Mouse (Mus musculus): ENCODE data around the gene Gpr35. TPM values are rescaled to one million over a fixed set of nuclear protein-coding genes. Genes with fewer than 3 reads are reported as not detected.

Gpr35 gene
- total and polyA plus RNA-seq, 3 experiments, result 0.21 to 1.7 (median 0.44) TPM

DNA sequence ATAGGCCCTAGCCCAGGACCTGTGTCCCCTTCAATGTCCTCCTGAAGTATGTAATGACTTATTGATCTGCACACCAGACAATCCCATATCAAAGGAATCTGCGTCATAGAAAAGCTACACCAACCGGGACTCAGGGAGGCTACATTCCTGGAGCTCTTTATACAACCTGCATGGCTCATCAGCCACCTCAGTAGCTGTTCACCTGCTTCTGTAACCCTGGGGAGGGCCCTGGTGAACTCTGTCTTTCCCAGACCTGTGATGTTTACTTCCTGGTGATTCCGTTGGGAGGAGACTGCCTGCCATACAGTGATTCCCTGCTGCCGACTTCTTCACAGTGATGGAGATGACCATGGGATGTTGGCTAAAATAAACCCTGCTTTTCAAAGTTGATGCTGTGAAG, 38.2 kb downstream of the Gpr35 start:
- TF ChIP-seq CHD1 (IDR thresholded peaks at IDR 0.05; ENCODE audit: low read depth, low read length), result no peak
- TF ChIP-seq EP300 (IDR thresholded peaks at IDR 0.05; ENCODE audit: low read length), result no peak
- no peak for TF ChIP-seq JUN (IDR thresholded peaks at IDR 0.05; ENCODE audit: insufficient read depth, low read depth, low read length)
- TF ChIP-seq ZNF384 (IDR thresholded peaks at IDR 0.05; ENCODE audit: low read depth, low read length), result no peak
- TF ChIP-seq MAZ (IDR thresholded peaks at IDR 0.05; ENCODE audit: low read depth, low read length), result no peak
- no peak for TF ChIP-seq CHD2 (IDR thresholded peaks at IDR 0.05; ENCODE audit: low read length)
- TF ChIP-seq KAT2A (IDR thresholded peaks at IDR 0.05; ENCODE audit: insufficient replicate concordance, low read length), result no peak
- no peak for TF ChIP-seq CTCF (conservative IDR thresholded peaks at IDR 0.05 in 1 of 2, IDR thresholded peaks at IDR 0.05 in 1 of 2; ENCODE audit: low read depth in 2 of 2, low read length in 2 of 2)
- TF ChIP-seq MEF2A (IDR thresholded peaks at IDR 0.05; ENCODE audit: borderline replicate concordance, low read depth, low read length), result no peak
- TF ChIP-seq IRF4 (IDR thresholded peaks at IDR 0.05; ENCODE audit: low read depth, low read length), result no peak
- no peak for TF ChIP-seq POLR2A (IDR thresholded peaks at IDR 0.05; ENCODE audit: low read depth, low read length)
- TF ChIP-seq E2F4 (IDR thresholded peaks at IDR 0.05; ENCODE audit: insufficient replicate concordance, low read depth, low read length), result no peak
- no peak for TF ChIP-seq UBTF (IDR thresholded peaks at IDR 0.05; ENCODE audit: low read depth, low read length)
- no peak for TF ChIP-seq JUND (conservative IDR thresholded peaks at IDR 0.05; ENCODE audit: low read depth, low read length)
- TF ChIP-seq ZKSCAN1 (IDR thresholded peaks at IDR 0.05; ENCODE audit: borderline replicate concordance, low read depth, low read length), result no peak
- no peak for TF ChIP-seq NELFE (IDR thresholded peaks at IDR 0.05; ENCODE audit: low read depth, low read length)
- TF ChIP-seq MYC (IDR thresholded peaks at IDR 0.05; ENCODE audit: low read depth, low read length), result no peak
- no peak for TF ChIP-seq SIN3A (IDR thresholded peaks at IDR 0.05; ENCODE audit: low read length)
- TF ChIP-seq GABPA (IDR thresholded peaks at IDR 0.05; ENCODE audit: insufficient replicate concordance, low read depth, low read length), result no peak
- no peak for TF ChIP-seq ELF1 (IDR thresholded peaks at IDR 0.05; ENCODE audit: low read depth, low read length)
- H3K9ac ChIP-seq (ENCODE audit: insufficient read depth, low read depth), result no peak overlapping the region
- no peak overlapping the region for H3K4me2 ChIP-seq (ENCODE audit: insufficient read depth, low read depth, poor library complexity, severe bottlenecking)
- no peak for DNase-seq (ENCODE audit: extremely low read depth)
- H3K4me1 ChIP-seq (ENCODE audit: control insufficient read depth in 1 of 2, insufficient read depth in 2 of 2), result peaks cover 13 to 36% of the 10 kb centered on the region in 2 experiments
- no peaks in the 10 kb centered on the region for H3K79me2 ChIP-seq (replicated peaks; ENCODE audit: control insufficient read depth, extremely low read depth, insufficient read depth, poor library complexity, severe bottlenecking)
- in situ Hi-C loops (cut with MboI; ENCODE audit: low pct_ligation_motif_present, low pct_unique_long_range_greater_than_20kb, low sequenced_read_pairs) (no loop called here), dilution Hi-C loops (cut with MboI; ENCODE audit: extremely low pct_ligation_motif_present, extremely low pct_unique_long_range_greater_than_20kb, low sequenced_read_pairs) (no loop called here)
- H3K27me3 ChIP-seq (replicated peaks), result no peaks in the 10 kb centered on the region
- no peak overlapping the region for H3K4me3 ChIP-seq (replicated peaks in 1 of 3; ENCODE audit: low read depth in 2 of 3, low read length in 2 of 3, poor library complexity in 1 of 3)
- H3K27ac ChIP-seq (ENCODE audit: insufficient read depth, low read depth), result no peak overlapping the region
- H3K36me3 ChIP-seq (replicated peaks in 1 of 2; ENCODE audit: control insufficient read depth in 1 of 2, insufficient read depth in 1 of 2, low read length in 1 of 2), result no peaks in the 10 kb centered on the region
- no peaks in the 10 kb centered on the region for H3K9me3 ChIP-seq (replicated peaks; ENCODE audit: low read length)

DNA sequence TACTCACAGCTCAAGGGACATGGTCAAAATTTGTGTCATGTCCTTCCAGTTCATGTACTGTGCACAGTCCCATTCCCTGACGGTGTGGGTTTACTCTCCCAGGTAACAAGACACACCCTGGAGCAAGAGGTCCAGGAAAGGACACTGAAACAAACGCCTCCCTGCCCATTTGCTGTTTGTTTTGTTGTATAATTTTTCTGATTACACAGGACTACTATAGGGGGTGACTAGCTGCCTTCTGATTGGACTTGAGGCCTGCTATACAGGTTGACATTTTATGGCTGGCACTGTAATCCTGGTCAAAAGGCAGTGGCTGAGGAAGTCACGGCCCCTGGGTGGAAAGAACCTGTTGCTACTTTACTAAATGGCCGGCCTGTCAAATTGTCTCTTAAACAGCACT, 39.2 kb downstream of the Gpr35 start:
- dilution Hi-C loops (cut with MboI; ENCODE audit: extremely low pct_ligation_motif_present, extremely low pct_unique_long_range_greater_than_20kb, low sequenced_read_pairs) (no loop called here), in situ Hi-C loops (cut with MboI; ENCODE audit: low pct_ligation_motif_present, low pct_unique_long_range_greater_than_20kb, low sequenced_read_pairs) (no loop called here)
- no peak for DNase-seq (ENCODE audit: extremely low read depth)
- Histone ChIP-seq H3K4me2 (ENCODE audit: insufficient read depth, low read depth, poor library complexity, severe bottlenecking) (no peak overlapping the region), H3K79me2 (replicated peaks; ENCODE audit: control insufficient read depth, extremely low read depth, insufficient read depth, poor library complexity, severe bottlenecking) (no peaks in the 10 kb centered on the region), H3K27me3 (replicated peaks) (no peaks in the 10 kb centered on the region), H3K9ac (ENCODE audit: insufficient read depth, low read depth) (no peak overlapping the region), H3K27ac (ENCODE audit: insufficient read depth, low read depth) (no peak overlapping the region), H3K36me3 (replicated peaks in 1 of 2; ENCODE audit: control insufficient read depth in 1 of 2, insufficient read depth in 1 of 2, low read length in 1 of 2) (no peaks in the 10 kb centered on the region), H3K4me1 (ENCODE audit: control insufficient read depth in 1 of 2, insufficient read depth in 2 of 2) (peaks cover 13 to 36% of the 10 kb centered on the region in 2 experiments), H3K4me3 (replicated peaks in 1 of 3; ENCODE audit: low read depth in 2 of 3, low read length in 2 of 3, poor library complexity in 1 of 3) (no peak overlapping the region), H3K9me3 (replicated peaks; ENCODE audit: low read length) (no peaks in the 10 kb centered on the region)
- TF ChIP-seq JUN (IDR thresholded peaks at IDR 0.05; ENCODE audit: insufficient read depth, low read depth, low read length), result no peak
- TF ChIP-seq USF2 (conservative IDR thresholded peaks at IDR 0.05; ENCODE audit: low read depth, low read length), result no peak
- TF ChIP-seq ZC3H11A (IDR thresholded peaks at IDR 0.05; ENCODE audit: low read depth, low read length), result no peak
- TF ChIP-seq MYC (IDR thresholded peaks at IDR 0.05; ENCODE audit: low read depth, low read length), result no peak
- no peak for TF ChIP-seq GABPA (IDR thresholded peaks at IDR 0.05; ENCODE audit: insufficient replicate concordance, low read depth, low read length)
- TF ChIP-seq RCOR1 (conservative IDR thresholded peaks at IDR 0.05; ENCODE audit: low read depth, low read length), result no peak
- TF ChIP-seq CHD2 (IDR thresholded peaks at IDR 0.05; ENCODE audit: low read length), result no peak
- TF ChIP-seq EP300 (IDR thresholded peaks at IDR 0.05; ENCODE audit: low read length), result no peak
- no peak for TF ChIP-seq ZKSCAN1 (IDR thresholded peaks at IDR 0.05; ENCODE audit: borderline replicate concordance, low read depth, low read length)
- no peak for TF ChIP-seq ZMIZ1 (IDR thresholded peaks at IDR 0.05; ENCODE audit: low read depth, low read length)
- no peak for TF ChIP-seq POLR2AphosphoS2 (IDR thresholded peaks at IDR 0.05; ENCODE audit: low read depth, low read length)
- TF ChIP-seq MAFK (IDR thresholded peaks at IDR 0.05; ENCODE audit: insufficient replicate concordance, low read length), result no peak
- TF ChIP-seq SMC3 (IDR thresholded peaks at IDR 0.05; ENCODE audit: low read depth, low read length), result no peak
- TF ChIP-seq CTCF (conservative IDR thresholded peaks at IDR 0.05 in 1 of 2, IDR thresholded peaks at IDR 0.05 in 1 of 2; ENCODE audit: low read depth in 2 of 2, low read length in 2 of 2), result no peak
- TF ChIP-seq USF1 (IDR thresholded peaks at IDR 0.05; ENCODE audit: low read depth, low read length), result no peak
- TF ChIP-seq MXI1 (IDR thresholded peaks at IDR 0.05; ENCODE audit: low read depth, low read length), result no peak
- TF ChIP-seq ETS1 (conservative IDR thresholded peaks at IDR 0.05; ENCODE audit: low read depth, low read length), result no peak
- TF ChIP-seq IRF4 (IDR thresholded peaks at IDR 0.05; ENCODE audit: low read depth, low read length), result no peak
- TF ChIP-seq POLR2A (IDR thresholded peaks at IDR 0.05; ENCODE audit: low read depth, low read length), result no peak

Data from CH12.LX (cell line).